Mouse (Mus musculus): Measurements from ENCODE around the gene Mmp14. TPM values are rescaled to one million over a fixed set of nuclear protein-coding genes. Genes with fewer than 3 reads are reported as not detected.
A peak's percentile ranks its signal among the peaks of the same experiment; 100 is the strongest.

Gene Mmp14
- polyA plus RNA-seq, 1 experiment from 2014 or later: 120 TPM

GRCm38 (mm10) chr14:54394309-54394708 lies 37.1 kb upstream of the Mmp14 start:
- Histone ChIP-seq H3K4me1 (ENCODE audit: control insufficient read depth, insufficient read depth, low read length) (0 out of 2 replicates have a peak, but pooled peaks cover 3% of the 10 kb centered on the region), H3K27ac (ENCODE audit: low read length) (no peak overlapping the region), H3K36me3 (ENCODE audit: control insufficient read depth, insufficient read depth, low read length) (no peaks in the 10 kb centered on the region), H3K9ac (ENCODE audit: low read length) (no peak overlapping the region), H3K9me3 (replicated peaks; ENCODE audit: control insufficient read depth, low read length) (no peaks in the 10 kb centered on the region; the same call in 1 of the 2 replicates), H3K4me2 (ENCODE audit: low read depth, low read length) (no peak overlapping the region), H3K27me3 (ENCODE audit: control insufficient read depth, insufficient read depth, low read length) (no peaks in the 10 kb centered on the region), H3K4me3 (replicated peaks; ENCODE audit: low read length) (no peak overlapping the region)
- ATAC-seq (ENCODE audit: insufficient read depth, low FRiP score): no peak

GRCm38 (mm10) chr14:54396685-54397084 lies 34.7 kb upstream of the Mmp14 start:
- Histone ChIP-seq H3K4me3 (replicated peaks; ENCODE audit: low read length) (no peak overlapping the region), H3K4me1 (ENCODE audit: control insufficient read depth, insufficient read depth, low read length) (0 out of 2 replicates have a peak, but pooled peaks cover 7% of the 10 kb centered on the region), H3K36me3 (ENCODE audit: control insufficient read depth, insufficient read depth, low read length) (no peaks in the 10 kb centered on the region), H3K4me2 (ENCODE audit: low read depth, low read length) (no peak overlapping the region), H3K27ac (ENCODE audit: low read length) (no peak overlapping the region), H3K27me3 (ENCODE audit: control insufficient read depth, insufficient read depth, low read length) (no peaks in the 10 kb centered on the region), H3K9me3 (replicated peaks; ENCODE audit: control insufficient read depth, low read length) (no peaks in the 10 kb centered on the region; the same call in 1 of the 2 replicates), H3K9ac (ENCODE audit: low read length) (no peak overlapping the region)
- WGBS: 72% methylated on average over 7 of the region's 7 CpGs
- ATAC-seq (ENCODE audit: insufficient read depth, low FRiP score): no peak

GRCm38 (mm10) chr14:54397872-54398527 lies 33.4 kb upstream of the Mmp14 start:
- Histone ChIP-seq H3K9me3 (replicated peaks; ENCODE audit: control insufficient read depth, low read length) (no peaks in the 10 kb centered on the region; the same call in 1 of the 2 replicates), H3K36me3 (ENCODE audit: control insufficient read depth, insufficient read depth, low read length) (no peaks in the 10 kb centered on the region), H3K4me2 (ENCODE audit: low read depth, low read length) (no peak overlapping the region), H3K27me3 (ENCODE audit: control insufficient read depth, insufficient read depth, low read length) (no peaks in the 10 kb centered on the region), H3K4me3 (replicated peaks; ENCODE audit: low read length) (no peak overlapping the region), H3K9ac (ENCODE audit: low read length) (no peak overlapping the region), H3K27ac (ENCODE audit: low read length) (no peak overlapping the region), H3K4me1 (ENCODE audit: control insufficient read depth, insufficient read depth, low read length) (0 out of 2 replicates have a peak, but pooled peaks cover 7% of the 10 kb centered on the region)
- 74% methylated on average over 7 of the region's 7 CpGs for WGBS
- ATAC-seq (ENCODE audit: insufficient read depth, low FRiP score): no peak

GRCm38 (mm10) chr14:54398528-54398916 lies 32.9 kb upstream of the Mmp14 start:
- Histone ChIP-seq H3K9me3 (replicated peaks; ENCODE audit: control insufficient read depth, low read length) (no peaks in the 10 kb centered on the region; the same call in 1 of the 2 replicates), H3K27me3 (ENCODE audit: control insufficient read depth, insufficient read depth, low read length) (no peaks in the 10 kb centered on the region), H3K27ac (ENCODE audit: low read length) (no peak overlapping the region; the same call in 1 of the 2 replicates), H3K9ac (ENCODE audit: low read length) (no peak overlapping the region), H3K4me1 (ENCODE audit: control insufficient read depth, insufficient read depth, low read length) (0 out of 2 replicates have a peak, but pooled peaks cover 7% of the 10 kb centered on the region), H3K4me3 (replicated peaks; ENCODE audit: low read length) (no peak overlapping the region), H3K4me2 (ENCODE audit: low read depth, low read length) (no peak overlapping the region), H3K36me3 (ENCODE audit: control insufficient read depth, insufficient read depth, low read length) (no peaks in the 10 kb centered on the region)
- ATAC-seq (ENCODE audit: insufficient read depth, low FRiP score): no peak
- 62% methylated on average over 7 of the region's 7 CpGs for WGBS

- Histone ChIP-seq H3K9ac (ENCODE audit: low read length) (no peak overlapping the region), H3K36me3 (ENCODE audit: control insufficient read depth, insufficient read depth, low read length) (no peaks in the 10 kb centered on the region), H3K27me3 (ENCODE audit: control insufficient read depth, insufficient read depth, low read length) (no peaks in the 10 kb centered on the region), H3K27ac (ENCODE audit: low read length) (peak overlapping the region; percentile 19), H3K4me3 (replicated peaks; ENCODE audit: low read length) (no peak overlapping the region), H3K9me3 (replicated peaks; ENCODE audit: control insufficient read depth, low read length) (no peaks in the 10 kb centered on the region; the same call in 1 of the 2 replicates), H3K4me1 (ENCODE audit: control insufficient read depth, insufficient read depth, low read length) (0 out of 2 replicates have a peak, but pooled peaks cover 7% of the 10 kb centered on the region), H3K4me2 (ENCODE audit: low read depth, low read length) (no peak overlapping the region)
- WGBS: 47% methylated on average over 8 of the region's 8 CpGs
- ATAC-seq (ENCODE audit: insufficient read depth, low FRiP score): no peak
These were observed 32.5 kb upstream of the Mmp14 start for GRCm38 (mm10) chr14:54398921-54399382.

GRCm38 (mm10) chr14:54401723-54402122 lies 29.7 kb upstream of the Mmp14 start:
- no peak for ATAC-seq (ENCODE audit: insufficient read depth, low FRiP score)
- H3K36me3 ChIP-seq (ENCODE audit: control insufficient read depth, insufficient read depth, low read length): no peaks in the 10 kb centered on the region
- no peak overlapping the region for H3K27ac ChIP-seq (ENCODE audit: low read length)
- H3K9me3 ChIP-seq (replicated peaks; ENCODE audit: control insufficient read depth, low read length): no peaks in the 10 kb centered on the region
- H3K27me3 ChIP-seq (ENCODE audit: control insufficient read depth, insufficient read depth, low read length): no peaks in the 10 kb centered on the region
- no peak overlapping the region for H3K4me3 ChIP-seq (replicated peaks; ENCODE audit: low read length)
- H3K4me2 ChIP-seq (ENCODE audit: low read depth, low read length): no peak overlapping the region
- 33% methylated on average over 3 of the region's 3 CpGs for WGBS
- 0 out of 2 replicates have a peak, but pooled peaks cover 7% of the 10 kb centered on the region for H3K4me1 ChIP-seq (ENCODE audit: control insufficient read depth, insufficient read depth, low read length)
- H3K9ac ChIP-seq (ENCODE audit: low read length): no peak overlapping the region

GRCm38 (mm10) chr14:54408336-54409056 lies 22.9 kb upstream of the Mmp14 start:
- ATAC-seq (ENCODE audit: insufficient read depth, low FRiP score): no peak
- WGBS: 84% methylated on average over 25 of the region's 25 CpGs
- H3K9me3 ChIP-seq (replicated peaks; ENCODE audit: control insufficient read depth, low read length): no peaks in the 10 kb centered on the region
- peaks cover 5% of the 10 kb centered on the region for H3K4me1 ChIP-seq (ENCODE audit: control insufficient read depth, insufficient read depth, low read length)
- H3K27me3 ChIP-seq (ENCODE audit: control insufficient read depth, insufficient read depth, low read length): no peaks in the 10 kb centered on the region
- no peak overlapping the region for H3K27ac ChIP-seq (ENCODE audit: low read length)
- H3K4me3 ChIP-seq (replicated peaks; ENCODE audit: low read length): peak overlapping the region; percentile 15
- no peaks in the 10 kb centered on the region for H3K36me3 ChIP-seq (ENCODE audit: control insufficient read depth, insufficient read depth, low read length)
- 0 out of 2 replicates have a peak overlapping the region, but pooled peaks have one; percentile 23 for H3K9ac ChIP-seq (ENCODE audit: low read length)
- H3K4me2 ChIP-seq (ENCODE audit: low read depth, low read length): peak overlapping the region; percentile 37

GRCm38 (mm10) chr14:54409057-54409645 lies 22.3 kb upstream of the Mmp14 start:
- Histone ChIP-seq H3K4me3 (replicated peaks; ENCODE audit: low read length) (peak overlapping the region; percentile 29), H3K4me2 (ENCODE audit: low read depth, low read length) (peak overlapping the region; percentile 37), H3K9ac (ENCODE audit: low read length) (0 out of 2 replicates have a peak overlapping the region, but pooled peaks have one; percentile 66), H3K27ac (ENCODE audit: low read length) (peak overlapping the region; percentile 93), H3K4me1 (ENCODE audit: control insufficient read depth, insufficient read depth, low read length) (peaks cover 11% of the 10 kb centered on the region), H3K9me3 (replicated peaks; ENCODE audit: control insufficient read depth, low read length) (no peaks in the 10 kb centered on the region), H3K36me3 (ENCODE audit: control insufficient read depth, insufficient read depth, low read length) (no peaks in the 10 kb centered on the region), H3K27me3 (ENCODE audit: control insufficient read depth, insufficient read depth, low read length) (no peaks in the 10 kb centered on the region)
- WGBS: 67% methylated on average over 7 of the region's 7 CpGs
- ATAC-seq (ENCODE audit: insufficient read depth, low FRiP score): no peak
